Mouse (Mus musculus): ENCODE measurements at regions not wholly inside any gene's neighbourhood (a gene's known extent, or its start where the extent isn't known, plus 50 kb on each side); places are given as distances from the start of the nearest gene placed in this dataset. TPM values are rescaled to one million over a fixed set of nuclear protein-coding genes. Genes with fewer than 3 reads are reported as not detected.

GRCm38 (mm10) chr4:137100756-137101155, 52.2 kb upstream of the Zbtb40 start:
- H3K4me3 ChIP-seq (replicated peaks; ENCODE audit: low read length) = no peak overlapping the region
- no peaks in the 10 kb centered on the region for H3K27me3 ChIP-seq (ENCODE audit: control insufficient read depth, insufficient read depth, low read length)
- H3K36me3 ChIP-seq (replicated peaks; ENCODE audit: control insufficient read depth, insufficient read depth) = no peaks in the 10 kb centered on the region
- no peaks in the 10 kb centered on the region for H3K9me3 ChIP-seq (ENCODE audit: control insufficient read depth, low read length)
- ATAC-seq (ENCODE audit: low FRiP score) = no peak
- DNase-seq (ENCODE audit: low spot score) = no peak
- no peak overlapping the region for H3K27ac ChIP-seq
- WGBS = 98% methylated on average over 4 of the region's 4 CpGs
- H3K4me1 ChIP-seq (replicated peaks; ENCODE audit: control insufficient read depth, insufficient read depth, low read length) = no peaks in the 10 kb centered on the region
- H3K4me2 ChIP-seq (replicated peaks) = no peak overlapping the region
- no peak overlapping the region for H3K9ac ChIP-seq

Small RNA genes in the stretch of these regions (microRNA-seq; reads per million reads assigned to microRNA genes)
- gene Gm23263 (not detected), gene Gm25399 (not detected)
